Mouse (Mus musculus) spleen, postnatal 4 days (tissue): ENCODE results near the gene Uroc1.

Experiments used
- DNase-seq, 2 experiments: peaks; one replicate each; pipeline ENCODE4 v3.0.0; 2022; ENCODE audit warnings: low spot score in 2 of 2

Uroc1 gene

DNA sequence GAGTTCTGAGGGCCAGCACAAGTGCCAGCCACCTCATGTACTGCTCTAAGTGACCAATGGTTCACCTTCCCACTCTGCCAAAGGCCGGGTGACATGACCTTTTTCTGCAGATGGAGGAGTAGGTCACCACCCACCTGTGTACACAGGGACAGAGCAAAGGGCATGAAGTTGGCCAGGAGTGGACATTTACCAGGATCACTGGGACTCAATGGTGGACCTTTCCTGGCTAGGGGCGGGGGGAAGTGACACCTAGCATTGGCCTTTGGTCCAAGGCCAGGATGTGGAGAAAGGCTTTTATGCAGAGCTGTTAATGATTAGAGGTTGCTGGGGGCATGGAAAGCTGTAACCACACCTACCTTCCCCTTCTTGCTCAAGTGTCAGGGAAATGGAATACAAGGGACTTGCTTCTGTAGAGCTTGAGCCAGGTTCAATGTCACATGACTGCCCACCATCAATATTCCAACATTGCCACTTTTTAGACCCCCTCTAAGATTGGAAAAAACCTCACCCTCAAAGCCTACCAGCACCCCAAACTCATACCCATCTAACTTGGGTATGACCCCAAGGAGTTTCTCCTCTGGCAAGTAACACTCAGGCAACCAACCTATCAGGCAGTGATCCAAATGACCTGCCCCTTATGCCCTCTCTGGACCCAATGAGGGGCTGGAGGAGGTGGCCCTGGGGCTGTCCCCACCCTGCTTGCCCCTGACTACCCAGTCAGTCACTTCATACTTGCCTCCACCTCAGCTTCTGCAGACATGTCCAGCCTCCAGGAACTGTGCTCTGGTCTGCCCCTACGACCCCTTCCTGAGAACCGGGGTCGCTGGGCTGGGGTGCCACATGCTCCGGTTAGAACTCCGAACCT, at the start of gene Uroc1:
Gene Uroc1 (plus strand): TSS at position 724 of the 865 bp plus-strand sequence.
- DNase-seq, result no peak

DNA sequence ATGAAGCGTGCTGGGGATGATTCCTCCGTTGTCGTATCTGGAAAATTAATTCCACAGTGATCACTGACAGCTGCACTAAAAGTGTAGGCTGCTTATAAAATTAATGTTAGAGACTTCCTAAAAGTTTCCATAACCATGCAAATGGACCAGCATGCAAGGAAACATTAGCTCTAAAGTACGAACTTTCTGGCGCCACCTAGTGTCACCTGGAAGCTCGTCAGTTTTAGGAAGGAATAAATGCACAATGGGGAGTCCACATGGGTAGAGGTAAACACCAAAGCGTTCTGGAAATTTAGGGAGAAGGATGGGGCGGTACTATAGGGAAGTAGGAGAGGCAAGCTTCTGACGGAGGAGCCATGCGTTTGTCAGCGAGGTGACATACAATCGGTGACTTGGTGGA, 44.8 kb upstream of the Uroc1 start:
- no peak for DNase-seq

DNA sequence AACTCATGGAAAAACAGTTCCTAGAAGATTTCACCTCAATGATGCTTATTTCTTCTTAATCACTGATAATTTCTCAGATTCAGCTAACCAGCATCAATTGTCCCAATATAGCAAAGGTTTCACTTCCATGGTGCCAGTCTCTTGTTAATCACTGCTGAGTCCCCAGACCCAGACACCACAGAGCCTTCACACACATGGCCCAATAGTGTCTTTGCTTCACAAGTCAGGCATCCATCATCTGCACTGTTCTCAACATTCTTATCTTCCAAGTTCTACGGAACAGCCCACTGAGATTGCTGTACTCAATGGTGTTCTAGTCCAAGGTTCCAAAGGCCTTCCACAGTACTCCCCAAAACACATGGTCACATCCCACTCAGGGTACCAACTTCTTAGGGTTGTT, 32.2 kb upstream of the Uroc1 start, which contains the start of gene BC048671:
Gene BC048671 (plus strand): TSS at position 301 of the 400 bp plus-strand sequence.
- DNase-seq, result no peak

DNA sequence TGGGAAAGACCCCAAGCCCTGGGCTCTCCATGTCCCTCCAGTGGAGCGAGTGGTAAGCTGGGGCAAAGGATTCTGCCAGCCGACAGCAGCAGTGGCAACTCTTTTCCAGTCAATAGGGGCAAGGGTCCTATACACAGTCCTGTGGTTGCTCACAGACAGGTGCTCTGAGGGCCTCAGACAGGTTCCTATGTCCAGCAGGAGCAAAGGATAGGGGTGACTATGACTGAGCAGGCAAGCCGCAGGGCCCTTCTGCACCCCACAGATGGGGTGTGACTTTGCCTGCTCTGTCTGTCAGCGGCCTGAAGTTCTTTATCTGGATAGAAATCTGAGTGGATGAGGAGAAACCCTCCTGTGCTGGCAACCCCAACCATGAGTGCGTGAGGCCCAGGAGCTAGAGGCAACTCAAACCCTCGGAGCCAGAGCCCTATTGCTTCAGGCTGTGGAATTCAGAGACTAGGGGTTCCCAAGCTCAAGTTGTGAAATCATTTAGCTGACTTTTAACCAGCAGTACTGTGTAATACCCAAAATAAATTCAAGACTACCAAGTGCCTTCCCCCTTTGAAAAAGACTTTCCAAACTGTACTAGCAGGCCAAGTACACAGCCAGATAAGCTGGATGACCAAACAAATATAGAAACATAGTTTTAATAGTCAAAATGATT, 26.6 kb upstream of the Uroc1 start:
- peak in 1 of 2 experiments; percentile 49 for DNase-seq

DNA sequence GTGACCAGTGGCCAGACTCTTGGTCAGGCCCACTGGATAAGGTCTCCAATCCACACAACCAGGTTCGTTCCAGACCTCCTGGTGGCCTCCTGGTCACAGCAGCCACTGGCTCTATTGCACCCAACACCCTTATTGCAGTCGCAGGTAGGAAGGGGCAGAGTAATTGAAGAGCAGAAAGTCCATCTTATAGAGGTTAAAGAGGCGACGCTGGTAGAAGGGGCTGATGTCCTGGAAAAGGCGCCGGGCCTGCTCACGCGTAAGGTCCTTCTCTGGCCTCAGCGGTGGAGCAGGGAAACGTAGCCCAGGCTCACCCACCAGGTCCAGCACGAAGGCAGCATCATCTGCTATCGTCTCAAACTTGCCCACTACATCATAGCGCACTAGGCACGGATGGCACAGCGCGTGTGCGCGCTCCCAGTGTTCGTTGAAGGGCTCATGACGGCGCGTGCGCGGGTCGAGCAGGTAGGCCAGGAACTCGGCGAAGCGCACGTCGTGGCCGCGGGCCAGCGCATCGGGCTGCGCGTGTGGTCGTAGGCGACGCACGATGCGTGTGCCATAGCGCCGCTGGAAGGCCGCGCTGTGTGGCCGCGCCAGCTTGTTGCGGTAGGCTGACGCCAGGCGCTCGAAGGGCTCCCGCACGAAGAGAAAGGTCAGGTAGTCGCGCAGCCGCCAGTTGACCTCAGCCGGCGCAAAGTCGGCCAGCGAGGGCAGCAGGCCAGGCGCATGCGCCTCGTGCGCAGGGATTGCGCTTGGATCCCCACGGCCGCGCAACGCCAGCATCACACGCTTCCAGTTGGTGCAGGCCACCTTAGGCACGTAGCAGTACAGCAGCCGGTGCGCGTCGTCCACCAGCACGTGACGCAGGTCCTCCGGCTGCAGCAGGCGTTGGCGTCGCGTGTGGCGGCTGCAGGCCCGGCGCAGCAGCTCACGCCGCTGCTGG, 24.0 kb upstream of the Uroc1 start:
- DNase-seq, result peak in 1 of 2 experiments; percentile 54

DNA sequence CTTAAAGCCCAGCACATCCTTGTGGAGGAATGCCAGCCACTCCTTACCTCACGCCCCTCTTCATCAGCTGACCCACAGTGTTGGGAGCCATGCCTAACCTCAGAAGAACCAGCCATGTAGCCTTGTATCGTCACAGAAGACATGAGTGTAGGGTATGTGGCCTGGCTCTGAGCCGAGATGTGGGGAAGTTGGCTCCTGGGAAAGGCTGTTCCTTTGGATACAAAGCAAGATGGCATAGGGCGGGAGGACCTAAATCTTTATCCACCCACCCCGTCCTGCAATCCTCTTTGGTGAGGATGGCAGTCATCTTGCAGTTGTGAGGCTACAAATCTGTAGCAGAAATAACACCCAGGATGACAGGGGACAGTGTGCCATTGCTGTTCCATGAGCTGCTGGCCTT, 17.1 kb upstream of the Uroc1 start:
- no peak for DNase-seq

- DNase-seq, result no peak
Measured at GRCm38 (mm10) chr6:90317510-90318258, 15.4 kb upstream of the Uroc1 start.

DNA sequence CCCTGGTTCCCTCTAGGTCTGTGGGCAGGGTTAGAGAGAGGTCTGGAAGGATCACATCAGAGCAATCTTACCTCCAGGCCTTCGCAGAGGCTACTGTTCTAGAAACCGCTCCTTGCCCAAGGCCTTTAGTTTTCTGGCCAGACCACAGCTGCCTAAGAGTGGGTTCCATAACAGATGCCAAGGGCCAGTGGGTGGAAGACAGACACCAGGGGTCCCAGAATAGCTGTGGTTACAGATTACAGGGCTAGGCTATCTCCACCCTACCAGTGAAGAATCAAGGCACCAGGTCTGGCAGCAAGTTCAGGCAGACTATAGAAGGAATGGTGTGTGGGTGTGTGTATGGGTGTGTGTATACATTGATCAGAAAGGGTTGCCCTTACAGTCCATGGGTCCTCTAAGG, 14.1 kb upstream of the Uroc1 start:
- DNase-seq, result no peak

DNA sequence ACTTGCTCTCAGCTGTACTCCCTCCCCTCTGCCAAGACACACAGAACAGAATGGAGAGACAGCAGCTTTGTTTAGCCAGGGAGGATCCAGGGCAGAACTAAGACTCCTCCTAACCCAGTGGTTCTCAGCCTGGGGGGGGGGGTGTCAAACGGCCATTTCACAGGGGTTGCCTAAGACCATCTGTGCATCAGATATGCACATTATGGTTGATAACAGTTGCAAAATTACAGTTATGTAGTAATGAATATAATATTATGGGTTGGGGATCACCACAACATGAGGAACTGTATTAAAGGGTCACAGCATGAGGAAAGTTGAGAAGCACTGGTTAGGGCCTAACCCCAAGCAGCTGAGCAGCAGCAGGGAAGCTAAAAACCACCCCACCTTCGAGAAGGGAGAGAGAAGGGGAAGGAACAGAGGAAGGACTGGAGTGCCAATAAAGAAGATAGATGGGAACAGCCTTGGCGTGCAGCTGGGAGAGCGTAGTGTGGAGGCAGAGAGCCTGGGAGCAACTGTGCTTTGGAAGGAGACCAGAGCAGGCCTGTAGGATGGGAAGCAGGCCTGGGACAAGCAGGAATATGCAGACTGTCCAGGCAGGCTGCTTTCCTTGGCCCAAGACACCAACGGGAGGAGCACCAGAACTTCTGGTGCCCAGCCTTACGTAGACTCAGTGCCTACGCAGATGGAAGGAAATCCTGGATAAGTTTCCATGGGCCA, 13.5 kb upstream of the Uroc1 start:
- DNase-seq, result no peak

DNA sequence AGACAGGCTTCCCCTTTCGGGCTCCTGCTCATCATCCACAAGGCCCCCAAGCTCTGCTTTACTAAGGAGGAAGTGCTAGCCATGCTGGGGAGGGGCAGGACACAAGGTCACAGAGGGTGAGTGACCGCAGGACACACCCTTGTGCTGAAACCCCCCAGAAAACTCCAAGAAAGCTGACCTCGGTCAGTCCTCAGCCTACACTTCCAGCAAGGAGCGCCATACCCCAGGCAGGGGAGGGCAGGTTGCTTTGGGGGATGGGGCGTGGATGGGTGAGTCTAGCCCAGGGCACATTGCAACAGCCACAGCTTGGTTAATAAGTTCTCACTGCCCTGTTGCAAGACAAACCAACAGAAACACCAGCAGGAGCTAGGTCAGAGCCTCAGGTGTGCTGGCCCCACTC, 12.7 kb upstream of the Uroc1 start:
- no peak for DNase-seq

DNA sequence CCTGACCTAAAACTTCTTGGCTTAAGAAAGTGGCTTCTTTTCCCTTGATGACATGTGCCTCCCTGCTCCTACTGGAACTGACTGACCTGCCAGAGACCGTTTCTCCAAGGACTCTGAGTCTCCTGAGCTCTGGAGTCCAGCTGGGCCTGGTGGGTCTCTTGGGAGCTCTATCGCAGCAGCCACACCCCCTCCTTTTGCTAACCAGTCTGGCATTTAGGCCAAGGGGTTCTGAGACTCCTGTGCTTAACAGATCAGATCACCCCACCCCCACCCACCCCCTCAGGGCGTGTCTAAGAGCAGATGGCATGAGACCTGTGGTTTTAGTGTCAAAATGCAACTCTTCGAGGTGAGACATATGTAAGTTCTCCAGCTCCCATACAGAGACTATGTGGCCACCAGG, 11.3 kb upstream of the Uroc1 start:
- DNase-seq, result no peak

- DNase-seq, result no peak
Measured at GRCm38 (mm10) chr6:90324026-90324425, 9.1 kb upstream of the Uroc1 start.

DNA sequence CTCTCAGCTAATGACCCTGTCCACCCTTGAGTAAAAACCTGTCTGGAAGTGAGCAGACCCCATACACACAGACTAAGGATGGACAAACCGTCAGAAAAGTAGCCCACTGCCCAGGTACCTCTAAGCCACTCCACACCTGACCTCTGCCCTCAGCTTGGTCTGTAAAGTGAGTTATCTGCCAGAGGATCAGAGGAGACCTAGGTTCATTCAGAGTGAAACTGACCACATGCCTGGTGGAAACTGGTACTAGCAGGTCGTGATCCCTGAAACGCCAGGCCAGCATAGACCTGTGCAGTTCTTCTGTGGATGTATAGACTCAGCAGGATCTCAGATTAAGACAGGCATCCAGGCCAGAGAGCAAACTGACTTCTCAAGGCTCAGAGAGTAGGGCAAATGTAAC, 8.6 kb upstream of the Uroc1 start:
- DNase-seq, result no peak

- no peak for DNase-seq
Measured at GRCm38 (mm10) chr6:90324991-90325390, 8.1 kb upstream of the Uroc1 start, which contains the start of gene Chst13. Gene Chst13 (minus strand): TSS chr6:90325185.

GRCm38 (mm10) chr6:90327670-90328069, 5.4 kb upstream of the Uroc1 start:
- DNase-seq, result no peak

DNA sequence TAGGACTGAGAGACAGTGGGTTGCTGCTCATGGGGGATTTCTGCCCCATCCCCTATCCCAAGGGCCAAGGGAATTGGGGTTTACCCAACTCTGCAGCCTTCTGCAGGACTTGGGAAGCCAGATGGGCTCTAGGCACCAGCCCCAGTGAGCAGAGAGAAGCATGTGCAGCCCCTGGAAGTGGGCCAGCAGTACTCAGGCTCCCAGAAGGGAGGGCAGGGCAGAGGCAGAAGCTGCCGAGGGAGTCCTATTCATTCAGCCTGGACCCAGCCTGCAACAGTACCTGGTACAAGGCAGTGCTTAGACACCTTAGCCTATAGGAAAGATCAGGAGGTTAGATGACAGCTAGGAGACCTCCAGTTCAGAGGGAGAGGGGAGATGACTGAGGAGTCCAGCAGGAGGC, 3.1 kb upstream of the Uroc1 start:
- no peak for DNase-seq

GRCm38 (mm10) chr6:90334244-90334643, 1.2 kb downstream of the Uroc1 start:
- DNase-seq, result no peak

GRCm38 (mm10) chr6:90342343-90342742, 9.3 kb downstream of the Uroc1 start:
- DNase-seq, result no peak

- no peak for DNase-seq
Measured at GRCm38 (mm10) chr6:90347183-90347582, 14.1 kb downstream of the Uroc1 start.

- no peak for DNase-seq
Measured at GRCm38 (mm10) chr6:90348500-90348899, 15.4 kb downstream of the Uroc1 start.

- no peak for DNase-seq
Measured at GRCm38 (mm10) chr6:90350011-90350410, 16.9 kb downstream of the Uroc1 start.
